Comparison of ENCODE assay signal across 8 mouse cellular contexts in genomic region chr14:118236886-118237289, GRCm38 (mm10). TPM values are rescaled to one million over a fixed set of nuclear protein-coding genes. Genes with fewer than 3 reads are reported as not detected.
DNase-seq lines count a peak whose midpoint lies in the region; ATAC-seq and TF ChIP-seq lines count a peak whose summit lies in the region.

TSS of gene Sox21 (minus strand) at chr14:118237030.

- under 1% methylated on average over 34 of the region's 34 CpGs for whole genome bisulfite sequencing in thymus, adult 2 months
- WGBS in embryonic facial prominence, embryonic 10.5 days = 0% methylated on average over 34 of the region's 34 CpGs
- under 1% methylated on average over 34 of the region's 34 CpGs for WGBS in lung, postnatal 0 days

- no peak within 1 kb of the TSS for H3K9ac ChIP-seq in lung, postnatal 0 days (replicated peaks; ENCODE audit: low read depth)

- no peaks in the 10 kb centered on the region for H3K9me3 ChIP-seq in embryonic facial prominence, embryonic 10.5 days
- H3K9me3 ChIP-seq in lung, postnatal 0 days (ENCODE audit: low read length) = no peaks in the 10 kb centered on the region

- intact Hi-C loops in heart, postnatal 36 days (cut with DNase I) = loop anchor here (5.0 to 10.0 kb wide), 3 partner anchors 55 to 698 kb away; partner anchors contain the start of genes Dnajc3 and Gpr180

- no peak for TF ChIP-seq CTCF in thymus, adult 2 months (IDR thresholded peaks at IDR 0.05; ENCODE audit: borderline replicate concordance, control insufficient read depth, extremely low read depth, insufficient read depth, low read length, poor library complexity)
- TF ChIP-seq CTCF in lung, postnatal 0 days (IDR thresholded peaks at IDR 0.05) = peak; percentile 18; the same call in 1 of the 2 replicates

- H3K27ac ChIP-seq in thymus, adult 2 months (ENCODE audit: control insufficient read depth, insufficient read depth, low read length) = no peak within 1 kb of the TSS
- peak within 1 kb of the TSS; percentile 86 for H3K27ac ChIP-seq in embryonic facial prominence, embryonic 10.5 days (replicated peaks)
- no peak within 1 kb of the TSS for H3K27ac ChIP-seq in lung, postnatal 0 days (ENCODE audit: low read length)

- H3K4me2 ChIP-seq in lung, postnatal 0 days (replicated peaks; ENCODE audit: low read depth, low read length) = peak within 1 kb of the TSS; percentile 79

- peaks cover 10% of the 10 kb centered on the region; the same call in 1 of the 2 replicates for H3K4me1 ChIP-seq in thymus, adult 2 months (replicated peaks; ENCODE audit: control insufficient read depth, insufficient read depth, low read length)
- peaks cover 31% of the 10 kb centered on the region for H3K4me1 ChIP-seq in embryonic facial prominence, embryonic 10.5 days
- peaks cover 10% of the 10 kb centered on the region; the same call in 1 of the 2 replicates for H3K4me1 ChIP-seq in lung, postnatal 0 days (ENCODE audit: insufficient read depth, low read depth, low read length)

- TF ChIP-seq POLR2A in thymus, adult 2 months (IDR thresholded peaks at IDR 0.05; ENCODE audit: control insufficient read depth, extremely low read depth, insufficient read depth, low read length, poor library complexity) = no peak

- H3K27me3 ChIP-seq in thymus, adult 2 months (ENCODE audit: control insufficient read depth, insufficient read depth, low read length) = peaks cover 28% of the 10 kb centered on the region
- peaks cover 91% of the 10 kb centered on the region for H3K27me3 ChIP-seq in embryonic facial prominence, embryonic 10.5 days (replicated peaks; ENCODE audit: low read depth, poor library complexity, severe bottlenecking)
- peaks cover 72% of the 10 kb centered on the region for H3K27me3 ChIP-seq in lung, postnatal 0 days (replicated peaks; ENCODE audit: insufficient read depth, low read length)

- no peak for TF ChIP-seq EP300 in lung, postnatal 0 days (IDR thresholded peaks at IDR 0.05)

- peak; percentile 91 for ATAC-seq in lung, postnatal 0 days

- peak; percentile 11 for DNase-seq in thymus, adult 2 months
- DNase-seq in thymus, postnatal 0 days (ENCODE audit: low spot score) = no peak
- peak; percentile 82 for DNase-seq in embryonic facial prominence, embryonic 10.5 days (ENCODE audit: low spot score)
- DNase-seq in heart, postnatal 36 days = peak; percentile 13 to 29
- DNase-seq in layer of hippocampus, postnatal 10 days (ENCODE audit: low spot score in 2 of 2) = peak; percentile 56 to 71
- peak; percentile 74 for DNase-seq in lung, postnatal 0 days (ENCODE audit: low spot score)
- peak; percentile 56 for DNase-seq in right cerebral cortex, postnatal 25 days
- DNase-seq in spleen, postnatal 10 days (ENCODE audit: low spot score in 2 of 2) = no peak

- peak within 1 kb of the TSS; percentile 32 for H3K4me3 ChIP-seq in thymus, adult 2 months (ENCODE audit: control insufficient read depth, insufficient read depth, low read length)
- H3K4me3 ChIP-seq in embryonic facial prominence, embryonic 10.5 days = peak within 1 kb of the TSS; percentile 71
- peak within 1 kb of the TSS; percentile 50 for H3K4me3 ChIP-seq in lung, postnatal 0 days (ENCODE audit: low read depth, low read length)

- no peaks in the 10 kb centered on the region for H3K36me3 ChIP-seq in thymus, adult 2 months (ENCODE audit: control insufficient read depth, insufficient read depth, low read length)
- no peaks in the 10 kb centered on the region for H3K36me3 ChIP-seq in embryonic facial prominence, embryonic 10.5 days (replicated peaks)
- H3K36me3 ChIP-seq in lung, postnatal 0 days (ENCODE audit: insufficient read depth, low read length) = no peaks in the 10 kb centered on the region

RNA-seq across cellular contexts. Expression of gene Sox21, which starts in this region (rescaled TPM):
- polyA plus RNA-seq in thymus, adult 2 months (2012; rRNA removed) = 0.59 and 1.0 TPM in 2 replicates
- polyA plus RNA-seq in thymus, postnatal 0 days (2015; fragmentation: Nextera tagmentation; extraction: Ambion mirVana) = 0.08 TPM in 2 replicates
- polyA plus RNA-seq in embryonic facial prominence, embryonic 10.5 days (2016; fragmentation: Nextera tagmentation; extraction: Ambion mirVana) = 2.5 and 3.2 TPM in 2 replicates
- not detected for total RNA-seq in heart, postnatal 36 days (2021)
- total RNA-seq in layer of hippocampus, postnatal 10 days (2021) = 10 to 100 TPM; 11.8 to 13.1 TPM
- 0.11 and 0.14 TPM in 2 replicates for polyA plus RNA-seq in lung, postnatal 0 days (2015; fragmentation: Nextera tagmentation; extraction: Ambion mirVana)

Comparison
In these comparisons a context has a peak if more than half of its experiments do, and no peak if none do; other contexts are left out.
1. RNA of gene Sox21 (total RNA-seq): 11.8 to 13.1 TPM in layer of hippocampus, postnatal 10 days; not detected in heart, postnatal 36 days; every median in the first group is over 10 times any median in the second.
2. DNase-seq: peak in thymus, adult 2 months (single experiment), embryonic facial prominence, embryonic 10.5 days (single experiment), layer of hippocampus, postnatal 10 days (2 of 2) and right cerebral cortex, postnatal 25 days (single experiment); none in thymus, postnatal 0 days (single experiment) and spleen, postnatal 10 days (0 of 2).
3. Peak in DNase-seq in heart, postnatal 36 days; RNA of the gene not detected or under 1 TPM.
4. Peak in DNase-seq, ATAC-seq, H3K4me3 ChIP-seq and H3K4me2 ChIP-seq in lung, postnatal 0 days; RNA of the gene not detected or under 1 TPM.
5. Peak in every context shown above with its lines, with median percentiles within 50 percentile points of each other: H3K4me3 ChIP-seq.